In genomic region chr6:89634400-89634799, GRCm38 (mm10) we compare ENCODE assay signal across 18 mouse cellular contexts. TPM values are rescaled to one million over a fixed set of nuclear protein-coding genes. Genes with fewer than 3 reads are reported as not detected.
DNase-seq lines count a peak whose midpoint lies in the region; ATAC-seq lines count a peak whose summit lies in the region.
"Had no signal": no experiment of that assay in that cellular context is flagged by ENCODE, and none has a peak within 500 bp of the region (broad histone marks: within the 10 kb centered on the region; RNA-seq: fewer than 3 reads in every experiment).

No protein-coding gene starts in this region.

- WGBS in heart, embryonic 10.5 days: 23% methylated on average over 8 of the region's 8 CpGs
- WGBS in heart, embryonic 16.5 days: 16% methylated on average over 8 of the region's 8 CpGs

- H3K4me1 ChIP-seq in heart, embryonic 10.5 days: peaks cover 16% of the 10 kb centered on the region
- H3K4me1 ChIP-seq in heart, embryonic 16.5 days (ENCODE audit: control insufficient read depth, insufficient read depth, low read length): peaks cover 12% of the 10 kb centered on the region

- peak; percentile 98 for DNase-seq in heart, adult 11 months
- DNase-seq in heart, embryonic 10.5 days (ENCODE audit: low spot score): no peak
- peak; percentile 23 for DNase-seq in ES-CJ7 (ENCODE audit: low read depth, low spot score)
- peak; percentile 68 for DNase-seq in brain, adult 2 months (ENCODE audit: low read depth, low spot score)
- DNase-seq in lung, adult 18-20 months: no peak
- no peak for DNase-seq in cerebellum, adult 9-10 months
- DNase-seq: cerebellum, postnatal 10 days; layer of hippocampus, postnatal 36 days; lung, adult 2 months; right cerebral cortex, postnatal 14 days; thymus, postnatal 36 days had no signal

- H3K36me3 ChIP-seq in heart, embryonic 10.5 days: no peaks in the 10 kb centered on the region
- no peaks in the 10 kb centered on the region for H3K36me3 ChIP-seq in heart, embryonic 16.5 days (ENCODE audit: control insufficient read depth, insufficient read depth)
- H3K36me3 ChIP-seq: embryonic facial prominence, embryonic 12.5 days; limb, embryonic 13.5 days; neural tube, embryonic 15.5 days had no signal

- H3K27ac ChIP-seq in heart, embryonic 10.5 days: no peak overlapping the region
- H3K27ac ChIP-seq in heart, embryonic 16.5 days (ENCODE audit: low read length): peak overlapping the region; percentile 56
- H3K27ac ChIP-seq: embryonic facial prominence, embryonic 12.5 days; hindbrain, postnatal 0 days; limb, embryonic 13.5 days; neural tube, embryonic 15.5 days had no signal

- no peaks in the 10 kb centered on the region for H3K9me3 ChIP-seq in heart, embryonic 10.5 days
- H3K9me3 ChIP-seq in heart, embryonic 16.5 days (replicated peaks; ENCODE audit: control insufficient read depth, low read length): no peaks in the 10 kb centered on the region
- H3K9me3 ChIP-seq: embryonic facial prominence, embryonic 12.5 days; limb, embryonic 13.5 days; neural tube, embryonic 15.5 days had no signal

- peak overlapping the region; percentile 25; the same call in 1 of the 2 replicates for H3K4me2 ChIP-seq in heart, embryonic 16.5 days (ENCODE audit: low read depth, low read length)
- H3K4me2 ChIP-seq: embryonic facial prominence, embryonic 12.5 days; limb, embryonic 13.5 days; neural tube, embryonic 15.5 days had no signal

- ATAC-seq in heart, embryonic 16.5 days (replicated peaks; ENCODE audit: extremely low read depth, insufficient read depth, low FRiP score): peak; percentile 75
- ATAC-seq: CD4-positive, CD25-positive, alpha-beta regulatory T cell, adult 4 months; forebrain, embryonic 14.5 days; hindbrain, postnatal 0 days had no signal

- H3K9ac ChIP-seq in heart, embryonic 16.5 days (ENCODE audit: low read length): peak overlapping the region; percentile 31; the same call in 1 of the 2 replicates
- H3K9ac ChIP-seq: embryonic facial prominence, embryonic 12.5 days; limb, embryonic 13.5 days; neural tube, embryonic 15.5 days had no signal

- H3K27me3 ChIP-seq in heart, embryonic 10.5 days (ENCODE audit: insufficient read depth, poor library complexity, severe bottlenecking): 0 out of 2 replicates have a peak, but pooled peaks cover 16% of the 10 kb centered on the region
- no peaks in the 10 kb centered on the region for H3K27me3 ChIP-seq in heart, embryonic 16.5 days (ENCODE audit: control insufficient read depth, insufficient read depth, low read length)
- H3K27me3 ChIP-seq: embryonic facial prominence, embryonic 12.5 days; limb, embryonic 13.5 days had no signal

- H3K4me3 ChIP-seq in heart, embryonic 10.5 days: no peak overlapping the region
- H3K4me3 ChIP-seq in heart, embryonic 16.5 days (ENCODE audit: low read length): no peak overlapping the region
- H3K4me3 ChIP-seq: embryonic facial prominence, embryonic 12.5 days; limb, embryonic 13.5 days; neural tube, embryonic 15.5 days had no signal

RNA-seq across cellular contexts. Expression of gene Txnrd3, which starts 9.4 kb away (rescaled TPM):
- 8.7 and 10.3 TPM in 2 replicates for polyA plus RNA-seq in heart, embryonic 10.5 days (2016; fragmentation: Nextera tagmentation; extraction: Ambion mirVana)
- polyA plus RNA-seq in heart, embryonic 16.5 days (2015; fragmentation: Nextera tagmentation; extraction: Ambion mirVana): 14.3 and 15.3 TPM in 2 replicates

RNA-seq across cellular contexts. Expression of gene Chchd6, which starts 38.9 kb away (rescaled TPM):
- 51.1 TPM in 2 replicates for polyA plus RNA-seq in heart, embryonic 10.5 days (2016; fragmentation: Nextera tagmentation; extraction: Ambion mirVana)
- polyA plus RNA-seq in heart, embryonic 16.5 days (2015; fragmentation: Nextera tagmentation; extraction: Ambion mirVana): 58.1 TPM in 2 replicates

Comparison
In these comparisons a context has a peak if more than half of its experiments do, and no peak if none do; other contexts are left out.
1. DNase-seq: peak in heart, adult 11 months (single experiment), ES-CJ7 (single experiment) and brain, adult 2 months (single experiment); none in heart, embryonic 10.5 days (single experiment), lung, adult 18-20 months (0 of 2) and cerebellum, adult 9-10 months (single experiment).